Mouse (Mus musculus) CH12.LX (cell line): ENCODE results near the gene Avp. TPM values are rescaled to one million over a fixed set of nuclear protein-coding genes. Genes with fewer than 3 reads are reported as not detected.
A peak's percentile ranks its signal among the peaks of the same experiment; 100 is the strongest.

ENCODE experiments used
- DNase-seq: peaks from one replicate; pipeline ENCODE4 v3.0.0-alpha.2; 2013; ENCODE audit errors: extremely low read depth
- H3K27ac ChIP-seq: 2 replicates; pipeline ENCODE4 v1.5.1; 2012; ENCODE audit warnings: low read depth, mild to moderate bottlenecking, control low read depth, moderate library complexity; ENCODE audit not compliant: insufficient read depth
- H3K27me3 ChIP-seq: replicated peaks from 2 replicates; pipeline ENCODE3; 2012; ENCODE audit warnings: inconsistent platforms
- H3K36me3 ChIP-seq, 2 experiments: replicated peaks in 1 of 2; 2 replicates each; pipeline versions ENCODE3 to v1.6.1; 2012; ENCODE audit warnings: inconsistent platforms in 1 of 2, low read length in 1 of 2, mild to moderate bottlenecking in 1 of 2, mixed read lengths in 1 of 2, moderate library complexity in 1 of 2; ENCODE audit not compliant: control insufficient read depth in 1 of 2, insufficient read depth in 1 of 2
- H3K4me1 ChIP-seq, 2 experiments: 2 replicates each; pipeline ENCODE4 v1.6.1; 2012; ENCODE audit warnings: inconsistent platforms in 1 of 2, moderate library complexity in 1 of 2; ENCODE audit not compliant: insufficient read depth in 2 of 2, control insufficient read depth in 1 of 2
- H3K4me2 ChIP-seq: 2 replicates; pipeline ENCODE4 v1.6.1; 2012; ENCODE audit warnings: low read depth, mild to moderate bottlenecking, control low read depth; ENCODE audit not compliant: poor library complexity, insufficient read depth, severe bottlenecking
- H3K4me3 ChIP-seq, 3 experiments: fragments of 150-350 bp in 1 of 3; sonication (generic) in 1 of 3; replicated peaks in 1 of 3; 2 replicates each; pipeline versions ENCODE3 to v1.5.1; 2011 to 2012; ENCODE audit warnings: low read depth in 2 of 3, low read length in 2 of 3, mild to moderate bottlenecking in 2 of 3, moderate library complexity in 2 of 3, control low read depth in 1 of 3, improper control_type of control experiment in 1 of 3, inconsistent platforms in 1 of 3, mixed read lengths in 1 of 3; ENCODE audit not compliant: poor library complexity in 1 of 3
- H3K79me2 ChIP-seq: replicated peaks from 2 replicates; pipeline ENCODE4 v1.6.1; 2012; ENCODE audit warnings: mild to moderate bottlenecking, moderate library complexity; ENCODE audit not compliant: control insufficient read depth, poor library complexity, insufficient read depth, severe bottlenecking; ENCODE audit errors: extremely low read depth
- H3K9ac ChIP-seq: 2 replicates; pipeline ENCODE4 v1.6.1; 2012; ENCODE audit warnings: low read depth, mild to moderate bottlenecking, control low read depth, moderate library complexity; ENCODE audit not compliant: insufficient read depth
- H3K9me3 ChIP-seq: replicated peaks from 2 replicates; pipeline ENCODE3; 2012; ENCODE audit warnings: low read length, inconsistent platforms, mixed read lengths
- BHLHE40 ChIP-seq: IDR thresholded peaks from 2 replicates; pipeline ENCODE4 v1.6.1; 2011; ENCODE audit warnings: mild to moderate bottlenecking, low read depth, low read length, improper control_type of control experiment
- CHD2 ChIP-seq: IDR thresholded peaks from 2 replicates; pipeline ENCODE4 v1.6.1; 2011; ENCODE audit warnings: low read length, improper control_type of control experiment
- CTCF ChIP-seq, 2 experiments: IDR thresholded peaks in 1 of 2; conservative IDR thresholded peaks in 1 of 2; 2 replicates each; pipeline ENCODE4 v1.5.1; 2011 to 2012; ENCODE audit warnings: low read depth in 2 of 2, low read length in 2 of 2, improper control_type of control experiment in 1 of 2, inconsistent platforms in 1 of 2, mild to moderate bottlenecking in 1 of 2, moderate library complexity in 1 of 2
- E2F4 ChIP-seq: IDR thresholded peaks from 2 replicates; pipeline ENCODE4 v1.6.1; 2011; ENCODE audit warnings: low read depth, low read length, improper control_type of control experiment; ENCODE audit not compliant: insufficient replicate concordance
- ELF1 ChIP-seq: IDR thresholded peaks from 2 replicates; pipeline ENCODE4 v1.6.1; 2014; ENCODE audit warnings: low read depth, mild to moderate bottlenecking, inconsistent platforms, low read length, improper control_type of control experiment
- GABPA ChIP-seq: IDR thresholded peaks from 2 replicates; pipeline ENCODE4 v1.6.1; 2012; ENCODE audit warnings: low read depth, low read length, improper control_type of control experiment, inconsistent platforms; ENCODE audit not compliant: insufficient replicate concordance
- HCFC1 ChIP-seq: IDR thresholded peaks from 2 replicates; pipeline ENCODE4 v1.6.1; 2012; ENCODE audit warnings: low read depth, mild to moderate bottlenecking, inconsistent platforms, low read length, improper control_type of control experiment
- IRF4 ChIP-seq: IDR thresholded peaks from 2 replicates; pipeline ENCODE4 v1.6.1; 2014; ENCODE audit warnings: low read depth, mild to moderate bottlenecking, inconsistent platforms, low read length, improper control_type of control experiment
- MXI1 ChIP-seq: IDR thresholded peaks from 2 replicates; pipeline ENCODE4 v1.6.1; 2011; ENCODE audit warnings: mild to moderate bottlenecking, low read depth, low read length, improper control_type of control experiment
- MYC ChIP-seq: IDR thresholded peaks from 2 replicates; pipeline ENCODE4 v1.6.1; 2011; ENCODE audit warnings: low read depth, mild to moderate bottlenecking, improper control_type of control experiment, low read length
- NELFE ChIP-seq: IDR thresholded peaks from 2 replicates; pipeline ENCODE4 v1.6.1; 2011; ENCODE audit warnings: low read depth, low read length, improper control_type of control experiment
- PAX5 ChIP-seq: IDR thresholded peaks from 2 replicates; pipeline ENCODE4 v1.6.1; 2012; ENCODE audit warnings: low read length, inconsistent platforms, mixed read lengths
- POLR2A ChIP-seq: IDR thresholded peaks from 2 replicates; pipeline ENCODE4 v1.6.1; 2011; ENCODE audit warnings: low read depth, mild to moderate bottlenecking, improper control_type of control experiment, low read length
- POLR2AphosphoS2 ChIP-seq: IDR thresholded peaks from 2 replicates; pipeline ENCODE4 v1.6.1; 2011; ENCODE audit warnings: low read depth, low read length, improper control_type of control experiment
- RAD21 ChIP-seq: IDR thresholded peaks from 2 replicates; pipeline ENCODE4 v1.6.1; 2011; ENCODE audit warnings: low read depth, mild to moderate bottlenecking, low read length, improper control_type of control experiment, moderate library complexity
- RCOR1 ChIP-seq: conservative IDR thresholded peaks from 2 replicates; pipeline ENCODE4 v1.6.1; 2012; ENCODE audit warnings: low read depth, mild to moderate bottlenecking, inconsistent platforms, low read length, improper control_type of control experiment
- SIN3A ChIP-seq: IDR thresholded peaks from 2 replicates; pipeline ENCODE4 v1.6.1; 2012; ENCODE audit warnings: low read length, improper control_type of control experiment, inconsistent platforms
- SMC3 ChIP-seq: IDR thresholded peaks from 2 replicates; pipeline ENCODE4 v1.6.1; 2011; ENCODE audit warnings: low read depth, low read length, improper control_type of control experiment
- UBTF ChIP-seq: IDR thresholded peaks from 2 replicates; pipeline ENCODE4 v1.6.1; 2012; ENCODE audit warnings: low read depth, mild to moderate bottlenecking, inconsistent platforms, low read length, improper control_type of control experiment, moderate library complexity
- USF1 ChIP-seq: IDR thresholded peaks from 2 replicates; pipeline ENCODE4 v1.6.1; 2014; ENCODE audit warnings: low read depth, mild to moderate bottlenecking, inconsistent platforms, low read length, improper control_type of control experiment
- ZC3H11A ChIP-seq: IDR thresholded peaks from 2 replicates; pipeline ENCODE4 v1.6.1; 2012; ENCODE audit warnings: low read depth, mild to moderate bottlenecking, inconsistent platforms, low read length, improper control_type of control experiment
- ZKSCAN1 ChIP-seq: IDR thresholded peaks from 2 replicates; pipeline ENCODE4 v1.6.1; 2012; ENCODE audit warnings: low read depth, inconsistent platforms, low read length, improper control_type of control experiment, borderline replicate concordance
- ZNF384 ChIP-seq: IDR thresholded peaks from 2 replicates; pipeline ENCODE4 v1.6.1; 2012; ENCODE audit warnings: low read depth, low read length, improper control_type of control experiment, inconsistent platforms
- dilution Hi-C: fragments of 300-500 bp; cut with MboI; formaldehyde crosslinking; loops from 2 replicates; pipeline ENCODE4 v1.14.3; 2020; ENCODE audit warnings: low sequenced_read_pairs; ENCODE audit not compliant: extremely low pct_unique_long_range_greater_than_20kb, extremely low pct_ligation_motif_present
- in situ Hi-C: fragments of 300-500 bp; cut with MboI; formaldehyde crosslinking; loops from 3 replicates; pipeline ENCODE4 v1.14.3; 2019; ENCODE audit warnings: low sequenced_read_pairs, low pct_ligation_motif_present, low pct_unique_long_range_greater_than_20kb, mixed read lengths
- polyA plus RNA-seq: library from polyadenylated mRNA; unstranded; fragments of >175 nt; gene quantifications from 2 replicates; pipeline ENCODE4 v1.2.1, GENCODE M21; 2012; ENCODE audit warnings: low read depth; ENCODE audit not compliant: insufficient read length
- total RNA-seq, 2 experiments: library from RNA; depleted of rRNA; stranded (reverse); fragments of 300-350 nt in 1 of 2; fragments of >200 nt in 1 of 2; gene quantifications; 2 replicates each; pipeline ENCODE4 v1.2.3; 2012 to 2014

The Avp gene
- total and polyA plus RNA-seq, 3 experiments, result not detected

DNA sequence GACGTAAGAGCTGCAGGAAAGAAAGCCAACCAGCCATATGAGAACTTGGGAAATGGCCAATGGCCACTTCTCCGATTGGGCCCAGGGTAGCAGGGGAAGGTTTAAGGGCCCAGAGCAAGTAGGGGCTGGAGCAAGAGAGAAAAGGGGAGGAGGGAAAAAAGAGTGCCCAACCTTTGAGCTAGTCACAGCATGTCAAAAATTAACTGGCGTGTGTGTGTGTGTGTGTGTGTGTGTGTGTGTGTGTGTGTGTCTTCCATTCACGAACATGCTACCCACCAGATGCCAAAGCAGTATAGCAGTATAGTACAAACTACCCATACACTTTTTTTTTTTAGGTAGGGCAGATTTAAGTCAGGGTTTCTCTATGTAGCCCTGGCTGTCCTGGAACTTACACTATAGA is 13.4 kb downstream of the Avp start:
- in situ Hi-C loops, result loop anchor here (25.0 kb wide), 1 partner anchor 282 kb away; the partner anchor contains the start of genes Ebf4 and Idh3b
- Histone ChIP-seq H3K4me1 (peaks cover 11 to 18% of the 10 kb centered on the region in 2 experiments), H3K27me3 (no peaks in the 10 kb centered on the region), H3K79me2 (peaks cover 12% of the 10 kb centered on the region), H3K36me3 (peaks cover 14 to 29% of the 10 kb centered on the region in 2 experiments), H3K9me3 (no peaks in the 10 kb centered on the region), H3K9ac (no peak overlapping the region), H3K4me2 (no peak overlapping the region), H3K27ac (no peak overlapping the region), H3K4me3 (no peak overlapping the region)
- dilution Hi-C loops, result no loop called here
- no peak for DNase-seq
- no peak for TF ChIP-seq CTCF (conservative IDR thresholded peaks at IDR 0.05 in 1 of 2, IDR thresholded peaks at IDR 0.05 in 1 of 2; ENCODE audit: low read depth in 2 of 2, low read length in 2 of 2)
- no peak for TF ChIP-seq MXI1
- TF ChIP-seq MYC, result no peak
- no peak for TF ChIP-seq ZNF384
- no peak for TF ChIP-seq RAD21
- TF ChIP-seq PAX5, result no peak
- no peak for TF ChIP-seq UBTF
- TF ChIP-seq ZKSCAN1, result no peak
- no peak for TF ChIP-seq HCFC1
- no peak for TF ChIP-seq E2F4
- no peak for TF ChIP-seq GABPA
- no peak for TF ChIP-seq BHLHE40
- no peak for TF ChIP-seq SMC3
- TF ChIP-seq SIN3A, result no peak
- no peak for TF ChIP-seq ELF1
- TF ChIP-seq NELFE, result no peak
- TF ChIP-seq IRF4, result no peak
- no peak for TF ChIP-seq ZC3H11A
- no peak for TF ChIP-seq USF1

DNA sequence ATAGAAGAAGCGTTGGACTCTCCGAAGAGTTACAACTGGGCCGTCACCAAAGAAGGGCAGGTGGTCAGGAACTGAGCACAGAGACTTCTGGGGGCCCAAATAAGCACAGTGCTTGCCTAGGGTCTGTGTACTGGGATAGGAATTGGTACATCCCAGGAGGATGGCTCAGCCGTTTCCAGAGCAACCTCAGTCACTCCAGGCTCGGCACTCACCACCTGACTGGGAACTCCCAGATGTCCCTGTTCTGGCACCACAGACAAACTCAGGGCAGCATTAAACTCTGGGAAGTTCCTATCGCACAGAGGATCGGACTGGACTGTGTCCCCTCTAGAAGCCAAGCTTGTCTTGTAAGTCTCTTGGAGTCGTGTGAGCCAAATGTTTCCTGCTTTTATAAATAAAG is 17.4 kb downstream of the Avp start:
- H3K4me1 ChIP-seq, result peaks cover 5 to 21% of the 10 kb centered on the region in 2 experiments; a peak in 3 of 4 replicates
- peaks cover 14 to 33% of the 10 kb centered on the region in 2 experiments for H3K36me3 ChIP-seq
- H3K9me3 ChIP-seq, result no peaks in the 10 kb centered on the region
- peak overlapping the region in 1 of 3 experiments; percentile 100 for H3K4me3 ChIP-seq
- DNase-seq, result no peak
- H3K9ac ChIP-seq, result peak overlapping the region; percentile 79; the same call in 1 of the 2 replicates
- no peaks in the 10 kb centered on the region for H3K27me3 ChIP-seq
- in situ Hi-C loops, result loop anchor here (25.0 kb wide), 1 partner anchor 278 kb away; the partner anchor contains the start of genes Ebf4 and Idh3b
- TF ChIP-seq POLR2AphosphoS2 (no peak), POLR2A (no peak), MXI1 (no peak), RAD21 (no peak), CHD2 (no peak), MYC (no peak), ZKSCAN1 (no peak), ZC3H11A (no peak), RCOR1 (no peak), GABPA (no peak)
- dilution Hi-C loops, result no loop called here
- no peak overlapping the region for H3K27ac ChIP-seq
- H3K4me2 ChIP-seq, result peak overlapping the region; percentile 74; the same call in 1 of the 2 replicates
- peaks cover 12% of the 10 kb centered on the region for H3K79me2 ChIP-seq
